Mouse (Mus musculus): ENCODE measurements around the gene Tppp.
"Not testable (repeated sequence)": the region's sequence is repeated elsewhere in the genome, so short reads cannot be mapped to it uniquely, and the experiment has no call there.

Tppp gene

GRCm38 (mm10) chr13:74008948-74009718 is at the start of gene Tppp:
TSS of gene Tppp (plus strand) at chr13:74009407.
- DNase-seq: peak; percentile 92 to 95

DNA sequence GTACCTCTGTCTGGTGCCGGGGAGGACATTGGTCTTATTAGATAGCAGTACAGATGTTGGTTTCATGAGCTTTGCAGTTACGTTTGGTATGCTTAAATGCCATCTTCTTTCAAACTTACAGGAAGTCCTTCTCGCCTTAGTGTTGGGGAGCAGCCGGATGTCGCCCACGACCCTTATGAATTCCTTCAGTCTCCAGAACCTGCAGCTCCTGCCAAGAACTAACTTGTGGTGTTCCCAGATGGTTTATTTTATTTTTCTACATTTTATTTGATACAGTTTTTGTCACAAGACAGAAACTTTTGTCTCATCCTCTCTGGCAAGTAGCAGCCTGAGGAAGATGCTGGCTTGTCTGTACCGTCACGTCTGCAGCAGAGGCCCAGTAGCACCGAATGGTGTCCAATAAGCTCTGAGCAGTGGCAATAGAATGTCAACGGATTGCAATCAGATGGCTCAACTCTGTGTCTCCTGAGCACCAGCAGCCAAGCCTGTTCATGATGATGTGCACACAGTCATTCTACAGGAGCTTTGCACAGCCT is 49.0 kb upstream of the Tppp start:
- peak in 1 of 2 experiments; percentile 3 for DNase-seq

GRCm38 (mm10) chr13:73961177-73961576 is 48.0 kb upstream of the Tppp start:
- DNase-seq: no peak

- no peak for DNase-seq
These were observed 45.7 kb upstream of the Tppp start, which contains the start of gene Zdhhc11 for GRCm38 (mm10) chr13:73963551-73963950. TSS of gene Zdhhc11 (plus strand) at chr13:73963851.

- DNase-seq: peak; percentile 78 to 88
These were observed 38.4 kb upstream of the Tppp start for GRCm38 (mm10) chr13:73970545-73971448.

GRCm38 (mm10) chr13:73974523-73974922 is 34.7 kb upstream of the Tppp start:
- DNase-seq: no peak

DNA sequence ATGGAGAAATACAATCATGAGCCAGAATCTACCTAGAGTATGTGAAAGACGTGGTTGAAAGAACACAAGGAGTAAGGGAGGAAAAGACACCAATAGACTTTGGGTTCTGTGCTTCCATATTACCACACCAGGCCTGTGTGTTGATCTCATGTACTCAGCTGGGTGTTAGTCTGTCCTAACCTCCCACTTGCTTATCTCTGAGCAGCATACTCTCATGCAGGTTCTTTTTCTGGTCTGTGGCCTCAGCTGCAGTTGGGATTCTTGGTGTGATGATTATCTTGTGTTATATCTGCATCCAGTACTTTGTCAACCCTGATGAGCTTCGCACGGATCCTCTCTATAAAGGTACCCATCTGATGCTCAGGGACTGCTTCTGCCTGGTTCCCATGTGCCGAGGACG is 32.3 kb upstream of the Tppp start:
- no peak for DNase-seq

DNA sequence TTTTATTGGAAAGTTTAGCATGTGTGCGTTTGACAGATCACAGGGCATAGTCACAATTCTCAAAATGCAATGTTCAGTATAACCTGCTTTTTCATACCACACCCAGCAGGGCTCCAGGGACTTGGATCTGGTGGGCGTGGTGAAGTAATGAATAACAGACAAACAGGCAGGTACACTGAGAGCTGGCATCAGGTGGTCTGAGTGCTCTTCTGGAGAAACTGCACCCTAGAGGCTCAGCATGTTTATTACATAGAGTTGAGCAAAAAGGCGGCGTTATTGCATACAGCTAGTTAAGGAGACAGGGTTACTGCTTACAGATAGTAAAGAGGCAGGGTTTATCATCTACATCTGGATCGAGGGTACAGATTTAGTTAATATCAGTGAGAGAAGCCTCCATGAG is 18.9 kb upstream of the Tppp start:
- no peak for DNase-seq

DNA sequence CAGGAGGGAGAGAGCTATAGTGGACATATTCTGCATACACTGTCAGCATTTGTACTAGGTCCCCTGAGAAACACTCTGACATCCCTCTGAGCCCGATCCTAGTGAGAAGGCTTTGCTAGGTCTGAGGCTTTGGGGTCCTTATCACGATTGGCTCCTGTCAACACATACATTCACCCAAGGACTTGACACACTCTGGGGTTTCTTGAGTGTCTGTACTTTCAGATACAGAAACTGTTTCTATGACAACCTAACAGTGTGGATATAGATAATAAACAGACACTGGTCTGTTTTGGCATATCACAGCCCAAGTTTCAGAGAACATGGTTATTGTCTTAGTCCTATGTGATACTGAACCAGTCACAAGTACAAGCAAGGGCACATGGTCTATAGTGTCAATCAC is 18.4 kb upstream of the Tppp start:
- no peak for DNase-seq

- no peak for DNase-seq
These were observed 17.9 kb upstream of the Tppp start for GRCm38 (mm10) chr13:73991267-73991666.

DNA sequence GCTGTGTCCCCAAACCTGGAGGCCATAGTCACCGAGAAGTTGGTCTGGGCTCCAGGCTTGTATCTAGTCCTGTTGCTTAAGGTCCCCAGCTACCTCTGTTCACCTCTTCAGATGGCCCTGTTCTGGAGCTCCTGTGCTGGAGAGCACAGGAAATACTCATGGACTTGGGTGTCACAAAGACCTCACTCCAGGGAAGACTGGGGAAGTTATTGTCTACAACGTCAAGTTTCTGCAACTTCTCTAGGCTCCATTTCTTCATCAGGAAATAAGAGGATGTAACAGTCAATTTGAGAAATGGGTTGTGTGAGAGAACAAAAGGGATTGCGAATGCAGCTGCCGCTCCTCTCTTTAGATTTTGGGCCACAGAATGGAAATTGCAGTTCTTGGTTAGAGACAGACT is 12.8 kb upstream of the Tppp start:
- no peak for DNase-seq

- no peak for DNase-seq
These were observed 8.7 kb upstream of the Tppp start for GRCm38 (mm10) chr13:74000519-74000918.

DNA sequence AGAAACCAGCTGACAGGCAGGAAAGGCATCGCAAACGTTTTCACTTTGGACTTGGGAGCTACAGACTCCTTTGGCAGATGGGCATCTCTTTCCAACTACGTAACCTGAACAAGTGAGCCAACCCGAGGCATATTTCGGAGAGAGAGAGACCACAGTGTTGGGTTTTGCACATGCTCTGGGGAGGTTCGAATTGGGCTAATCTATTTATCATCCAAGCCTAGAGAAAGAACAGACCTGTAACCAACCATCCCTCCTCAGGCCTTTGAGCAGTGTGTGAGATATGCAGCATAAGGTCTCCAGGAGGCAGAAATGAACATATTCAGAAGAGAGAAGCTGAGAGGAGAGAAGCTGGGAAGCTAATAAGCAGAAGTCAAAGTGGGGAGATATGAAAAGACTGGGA is 8.2 kb upstream of the Tppp start:
- DNase-seq: no peak

GRCm38 (mm10) chr13:74001492-74001891 is 7.7 kb upstream of the Tppp start:
- DNase-seq: no peak

GRCm38 (mm10) chr13:74006881-74007280 is 2.3 kb upstream of the Tppp start:
- DNase-seq: not testable (repeated sequence)

DNA sequence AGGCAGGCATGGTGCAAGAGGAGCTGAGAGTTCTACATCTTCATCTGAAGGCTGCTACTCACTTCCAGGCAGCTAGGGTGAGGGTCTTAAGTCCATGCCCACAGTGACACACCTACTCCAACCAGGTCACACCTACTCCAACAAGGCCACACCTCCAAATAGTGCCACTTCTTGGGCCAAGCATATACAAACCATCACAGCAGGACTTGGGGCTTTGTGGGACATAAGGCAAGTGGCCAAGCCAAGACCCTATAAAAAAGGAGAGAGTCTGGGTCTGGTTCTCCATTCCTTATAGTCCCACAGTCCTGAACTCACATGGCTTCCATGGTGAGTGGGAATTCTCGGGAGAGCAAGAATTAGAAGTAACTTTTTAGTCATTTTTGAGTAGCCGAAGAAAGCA is 991 bp upstream of the Tppp start:
- DNase-seq: peak in 1 of 2 experiments; percentile 20

- peak; percentile 74 to 80 for DNase-seq
These were observed 796 bp downstream of the Tppp start for GRCm38 (mm10) chr13:74009791-74010614.

- no peak for DNase-seq
These were observed 1.5 kb downstream of the Tppp start for GRCm38 (mm10) chr13:74010678-74011077.

DNA sequence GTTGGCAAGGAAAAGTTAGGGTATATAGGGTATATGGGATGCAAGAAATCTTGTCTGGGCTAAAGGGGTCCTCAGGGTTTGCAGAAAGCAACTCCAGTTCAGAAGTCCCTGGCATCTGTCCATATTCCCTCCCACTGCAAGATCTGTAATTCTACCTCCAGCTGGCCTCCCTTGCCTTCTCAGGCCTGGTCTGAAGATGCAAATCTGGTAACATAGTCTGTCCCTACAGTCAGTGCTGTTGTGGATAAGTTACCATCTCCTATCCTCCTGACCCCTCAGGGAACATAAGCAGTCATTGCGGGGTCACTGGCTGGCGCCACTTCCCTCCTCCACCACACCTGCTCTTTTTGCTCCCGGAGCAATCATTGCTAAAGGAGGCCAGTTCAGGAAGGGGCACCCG is 6.7 kb downstream of the Tppp start:
- DNase-seq: no peak

DNA sequence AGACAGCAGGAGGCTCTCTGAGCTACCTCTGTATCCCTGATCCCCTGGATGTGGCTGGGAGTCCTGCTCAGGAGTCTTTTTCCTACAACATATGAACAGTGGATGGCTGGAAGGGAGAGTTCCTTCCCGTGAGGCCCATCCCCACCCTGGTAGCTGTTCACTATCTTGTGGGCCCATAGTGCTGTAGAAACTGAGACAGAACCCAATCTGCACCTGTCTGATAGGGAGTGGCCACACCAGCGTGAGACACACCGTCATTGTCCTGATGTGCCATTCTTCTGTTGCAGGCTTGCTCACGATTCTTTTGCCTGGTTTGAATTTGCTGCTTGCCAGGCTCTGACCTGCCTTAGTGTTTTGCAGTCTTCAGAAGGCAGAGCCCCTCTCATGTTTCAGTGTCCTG is 8.2 kb downstream of the Tppp start:
- DNase-seq: no peak

- DNase-seq: not testable (repeated sequence)
These were observed 9.8 kb downstream of the Tppp start for GRCm38 (mm10) chr13:74019006-74019405.
